Mouse (Mus musculus): ENCODE results near the gene 1700042G07Rik.
"Not testable (repeated sequence)": the region's sequence is repeated elsewhere in the genome, so short reads cannot be mapped to it uniquely, and the experiment has no call there.

Gene 1700042G07Rik

GRCm38 (mm10) chr4:116208891-116209290, 35.7 kb downstream of the 1700042G07Rik start:
- no peak for DNase-seq (ENCODE audit: low spot score)

- DNase-seq (ENCODE audit: low spot score) = no peak
Observed at GRCm38 (mm10) chr4:116215895-116216605, 42.9 kb downstream of the 1700042G07Rik start.

DNA sequence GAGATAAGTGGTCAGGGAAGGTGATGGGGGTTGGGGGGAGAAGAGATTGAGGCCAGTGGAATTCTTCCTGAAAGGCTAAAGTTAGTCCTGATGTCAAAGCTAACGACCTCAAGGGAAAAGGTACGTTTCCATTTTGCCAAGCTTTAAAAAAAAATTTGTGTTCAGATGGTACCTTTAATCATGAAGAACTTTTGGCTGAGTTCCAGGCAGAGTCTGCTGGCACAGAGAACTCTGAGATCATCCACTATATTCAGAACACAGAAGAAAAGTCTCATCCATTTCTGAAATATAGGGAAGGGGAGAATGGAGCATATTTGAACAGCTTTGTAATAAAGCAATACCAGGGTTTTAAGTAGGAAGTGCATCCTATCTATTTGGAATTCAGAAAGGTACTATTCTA, 43.9 kb downstream of the 1700042G07Rik start:
- no peak for DNase-seq (ENCODE audit: low spot score)

- DNase-seq (ENCODE audit: low spot score) = not testable (repeated sequence)
Observed at GRCm38 (mm10) chr4:116217661-116218060, 44.5 kb downstream of the 1700042G07Rik start.

- DNase-seq (ENCODE audit: low spot score) = no peak
Observed at GRCm38 (mm10) chr4:116219056-116219455, 45.9 kb downstream of the 1700042G07Rik start.

DNA sequence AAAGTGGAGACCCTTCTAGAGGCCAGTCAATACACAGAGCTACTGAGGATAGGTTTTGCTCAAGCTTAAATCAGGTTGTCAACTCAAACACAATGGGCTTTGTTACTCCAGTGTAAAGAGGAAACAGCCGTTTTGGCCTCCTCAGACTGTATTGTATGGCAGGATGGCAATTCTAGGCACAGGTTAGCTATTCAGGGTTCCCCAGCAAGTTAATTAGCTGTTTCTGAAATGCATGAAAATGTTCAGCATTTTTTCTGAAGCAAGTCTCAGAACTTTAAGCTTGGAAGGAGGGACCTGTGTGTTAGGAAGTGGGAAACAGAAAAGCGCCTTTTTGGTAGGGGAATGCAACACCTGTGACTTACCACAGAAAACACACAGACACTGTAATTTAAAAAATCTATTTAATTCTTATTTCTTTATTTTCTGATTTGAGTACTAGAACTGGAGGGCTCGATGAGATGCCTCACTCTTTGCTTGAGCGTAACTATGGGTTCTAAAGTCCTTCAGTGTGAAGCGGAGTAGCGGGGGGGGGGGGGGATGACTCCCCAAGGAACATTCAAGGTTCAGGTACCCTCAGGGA, 47.0 kb downstream of the 1700042G07Rik start:
- no peak for DNase-seq (ENCODE audit: low spot score)

DNA sequence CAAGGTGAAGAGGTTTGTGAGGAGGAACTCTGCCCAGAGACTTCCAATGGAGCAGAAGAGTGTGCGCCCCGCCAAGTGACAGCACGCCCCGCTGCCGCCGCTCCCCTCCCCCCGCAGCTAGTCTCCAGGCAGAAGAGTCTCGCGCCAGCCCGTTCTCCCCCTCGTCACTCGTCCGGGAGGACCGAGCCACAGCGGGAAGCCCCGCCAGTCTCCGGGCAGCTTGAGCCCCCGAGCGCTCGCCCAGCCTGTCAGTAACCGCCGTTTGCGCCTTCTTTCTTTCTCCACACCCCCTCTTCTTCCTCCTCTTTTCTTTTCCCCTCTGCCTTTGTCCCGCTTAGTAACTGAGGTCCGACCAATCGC, 47.6 kb downstream of the 1700042G07Rik start:
- DNase-seq (ENCODE audit: low spot score) = peak; percentile 15

GRCm38 (mm10) chr4:116221140-116221851, 48.1 kb downstream of the 1700042G07Rik start, which contains the start of gene Pik3r3:
Pik3r3 (plus strand) TSS chr4:116221618.
- peak; percentile 96 for DNase-seq (ENCODE audit: low spot score)

DNA sequence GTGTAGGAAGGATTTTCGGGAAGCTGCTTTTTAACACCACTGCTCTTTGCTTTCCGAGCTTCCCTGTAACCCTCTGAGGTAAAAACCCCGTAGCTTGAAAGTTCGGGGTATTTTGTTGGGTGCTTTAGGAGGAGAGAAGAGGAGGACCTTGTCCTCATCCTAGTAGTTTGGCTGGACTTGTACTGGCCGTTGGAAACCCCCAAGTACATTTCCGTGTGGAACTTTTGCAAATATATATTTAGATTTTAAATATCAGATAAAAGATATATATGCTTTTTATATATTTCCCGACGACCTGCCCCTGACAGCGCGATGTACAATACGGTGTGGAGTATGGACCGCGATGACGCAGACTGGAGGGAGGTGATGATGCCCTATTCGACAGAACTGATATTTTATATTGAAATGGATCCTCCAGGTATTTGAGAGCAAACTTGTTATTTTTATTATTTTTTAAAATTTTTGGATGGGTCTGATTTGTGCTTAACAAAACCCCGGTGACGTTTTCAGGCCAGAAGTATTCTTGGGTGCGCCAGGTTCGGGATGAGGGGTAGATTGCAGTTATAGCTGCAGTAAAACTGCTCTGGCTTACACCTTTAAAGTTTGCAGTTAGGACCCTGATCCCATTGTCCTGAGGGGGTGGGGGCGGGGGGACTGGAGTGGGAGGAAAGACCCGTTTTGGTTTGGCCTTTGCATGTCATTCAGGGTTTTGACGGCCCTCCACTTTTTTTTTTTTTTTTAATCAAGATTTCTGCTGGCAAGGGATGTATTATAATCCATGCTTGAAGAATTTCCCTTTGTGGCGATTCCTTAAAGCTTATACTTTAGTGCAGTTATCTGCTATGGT, 49.0 kb downstream of the 1700042G07Rik start:
- DNase-seq (ENCODE audit: low spot score) = no peak

GRCm38 (mm10) chr4:116222843-116223119, 49.6 kb downstream of the 1700042G07Rik start:
- DNase-seq (ENCODE audit: low spot score) = no peak
